Mouse (Mus musculus): Measurements from ENCODE around the gene Tnxb.
A peak's percentile ranks its signal among the peaks of the same experiment; 100 is the strongest.

Tnxb gene

GRCm38 (mm10) chr17:34643379-34643778 lies 27.0 kb upstream of the Tnxb start:
- no peak for DNase-seq (ENCODE audit: low read depth, low spot score)

- DNase-seq (ENCODE audit: low read depth, low spot score), result no peak
Observed at GRCm38 (mm10) chr17:34643944-34644343, 26.4 kb upstream of the Tnxb start.

GRCm38 (mm10) chr17:34644608-34645007 lies 25.7 kb upstream of the Tnxb start, which contains the start of gene Fkbpl:
Gene Fkbpl (plus strand): TSS chr17:34644764.
- peak; percentile 98 for DNase-seq (ENCODE audit: low read depth, low spot score)

- DNase-seq (ENCODE audit: low read depth, low spot score), result peak; percentile 84
Observed at GRCm38 (mm10) chr17:34645256-34645829, 25.0 kb upstream of the Tnxb start.

- no peak for DNase-seq (ENCODE audit: low read depth, low spot score)
Observed at GRCm38 (mm10) chr17:34645831-34646511, 24.4 kb upstream of the Tnxb start.

DNA sequence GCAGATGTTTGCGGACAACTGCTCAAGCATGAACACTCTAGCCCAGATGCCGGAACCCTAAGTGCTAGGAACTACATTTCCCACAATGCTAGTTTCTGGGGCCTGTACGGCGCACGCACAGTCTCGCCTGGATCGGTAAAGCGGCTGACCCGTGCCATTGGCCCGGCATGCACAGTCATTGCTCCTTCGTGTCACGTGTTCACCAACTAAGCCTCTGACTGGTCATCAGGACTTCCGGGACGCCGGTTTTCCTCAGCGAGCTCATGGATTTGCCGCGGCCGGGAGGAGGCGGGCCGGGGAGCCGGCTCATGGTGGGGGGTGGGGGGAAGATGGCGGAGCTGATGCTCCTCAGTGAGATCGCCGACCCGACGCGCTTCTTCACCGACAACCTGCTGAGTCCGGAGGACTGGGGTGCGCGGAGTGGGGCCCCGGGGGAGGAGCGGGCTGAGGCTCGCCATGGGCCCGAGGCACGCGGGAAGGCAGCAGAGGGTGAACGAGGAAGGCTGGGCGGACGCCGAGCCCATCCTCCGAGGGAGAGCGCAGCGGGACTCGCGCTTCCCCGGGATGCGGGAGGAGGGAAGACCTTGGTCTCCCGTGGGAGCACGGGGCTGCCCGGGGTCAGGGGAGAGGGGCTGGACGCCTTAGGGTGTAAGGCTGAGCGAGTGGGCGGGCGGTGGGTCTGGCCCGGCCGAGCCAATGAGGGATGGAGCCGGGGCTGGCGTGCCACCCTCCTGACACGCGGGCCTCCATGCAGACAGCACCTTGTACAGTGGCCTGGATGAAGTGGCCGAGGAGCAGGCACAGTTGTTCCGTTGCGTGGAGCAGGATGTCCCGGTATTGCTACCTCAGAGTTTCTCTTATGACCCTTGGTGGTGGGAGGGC lies 23.2 kb upstream of the Tnxb start, which contains the start of gene Atf6b:
Atf6b (plus strand) TSS at position 241 of the 882 bp plus-strand sequence.
- peak; percentile 99 for DNase-seq (ENCODE audit: low read depth, low spot score)

DNA sequence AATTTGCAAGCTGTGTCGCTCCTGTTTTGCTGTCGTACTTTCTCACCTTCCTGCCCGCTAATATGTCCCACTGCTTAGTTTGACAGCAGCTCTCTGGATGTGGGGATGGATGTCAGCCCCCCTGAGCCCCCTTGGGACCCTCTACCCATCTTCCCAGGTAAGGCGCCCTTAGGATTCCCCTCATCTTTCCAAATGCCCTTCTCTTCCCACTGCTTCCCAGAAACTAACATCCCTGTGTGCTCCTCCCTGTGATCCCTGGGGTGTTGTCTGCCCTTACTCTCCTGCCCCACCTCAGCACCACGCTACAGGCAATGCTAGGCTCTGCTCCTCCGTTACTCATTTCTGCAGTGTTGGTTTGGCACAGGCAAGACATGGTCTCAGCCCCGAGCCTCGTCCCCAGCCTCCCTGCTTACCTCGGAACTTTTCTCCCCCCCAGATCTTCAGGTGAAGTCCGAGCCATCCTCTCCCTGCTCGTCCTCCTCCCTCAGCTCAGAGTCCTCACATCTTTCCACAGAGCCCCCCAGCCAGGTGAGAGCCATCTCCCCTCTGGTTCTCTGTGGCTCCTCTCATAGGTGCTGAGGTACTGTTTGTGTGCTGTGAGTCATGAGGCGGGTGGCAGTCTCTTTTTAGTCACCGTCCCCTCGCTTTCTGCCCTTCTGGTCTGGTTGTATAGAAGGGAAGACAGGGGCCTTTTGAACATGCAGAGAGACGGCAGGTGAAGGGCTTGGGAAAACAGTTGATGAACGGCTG lies 22.0 kb upstream of the Tnxb start:
- DNase-seq (ENCODE audit: low read depth, low spot score), result no peak

- DNase-seq (ENCODE audit: low read depth, low spot score), result no peak
Observed at GRCm38 (mm10) chr17:34649106-34649864, 21.1 kb upstream of the Tnxb start.

DNA sequence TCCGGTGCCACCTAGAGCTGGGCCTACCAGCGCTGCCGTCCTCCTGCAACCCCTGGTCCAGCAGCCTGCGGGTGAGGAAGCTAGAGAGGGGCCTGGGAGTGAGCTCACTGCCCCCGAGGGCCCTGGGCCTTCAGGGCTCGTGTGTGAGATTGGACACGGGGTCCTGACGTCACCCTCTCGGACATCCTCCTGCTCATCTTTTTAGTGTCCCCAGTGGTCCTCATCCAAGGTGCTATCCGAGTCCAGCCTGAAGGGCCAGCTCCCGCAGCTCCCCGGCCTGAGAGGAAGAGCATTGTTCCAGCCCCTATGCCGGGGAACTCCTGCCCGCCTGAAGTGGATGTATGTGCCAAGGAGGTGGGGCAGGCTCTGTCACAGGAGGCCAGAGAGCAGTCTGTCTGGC lies 19.6 kb upstream of the Tnxb start:
- DNase-seq (ENCODE audit: low read depth, low spot score), result no peak

DNA sequence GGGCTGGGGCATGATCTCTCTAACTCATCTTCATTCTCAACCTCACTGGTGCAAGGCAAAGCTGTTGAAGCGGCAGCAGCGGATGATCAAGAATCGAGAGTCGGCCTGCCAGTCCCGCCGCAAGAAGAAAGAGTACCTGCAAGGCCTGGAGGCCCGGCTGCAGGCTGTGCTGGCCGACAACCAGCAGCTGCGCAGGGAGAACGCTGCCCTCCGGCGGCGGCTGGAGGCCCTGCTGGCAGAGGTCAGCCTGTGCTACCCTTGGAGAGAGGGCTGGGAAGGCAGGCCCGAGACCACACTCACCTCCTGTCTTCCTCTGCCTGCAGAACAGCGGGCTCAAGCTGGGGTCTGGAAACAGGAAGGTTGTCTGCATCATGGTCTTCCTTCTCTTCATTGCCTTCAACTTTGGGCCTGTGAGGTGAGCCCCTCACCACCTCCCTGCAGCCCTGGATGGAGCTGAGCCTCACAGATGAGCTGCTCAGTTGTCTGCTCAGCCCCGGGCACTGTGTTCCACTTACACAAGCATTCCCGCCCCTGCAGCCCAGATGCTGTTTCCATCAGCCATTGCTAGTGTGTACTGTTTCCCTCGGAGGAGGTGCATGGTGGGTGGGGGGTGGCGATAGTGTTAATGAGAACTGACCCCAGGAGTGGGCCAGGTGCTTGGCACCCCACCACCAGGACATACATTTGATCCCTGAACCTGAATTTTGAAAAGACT lies 18.7 kb upstream of the Tnxb start:
- DNase-seq (ENCODE audit: low read depth, low spot score), result peak; percentile 56

GRCm38 (mm10) chr17:34652546-34652945 lies 17.8 kb upstream of the Tnxb start:
- DNase-seq (ENCODE audit: low read depth, low spot score), result no peak

GRCm38 (mm10) chr17:34652985-34653384 lies 17.4 kb upstream of the Tnxb start:
- DNase-seq (ENCODE audit: low read depth, low spot score), result no peak

DNA sequence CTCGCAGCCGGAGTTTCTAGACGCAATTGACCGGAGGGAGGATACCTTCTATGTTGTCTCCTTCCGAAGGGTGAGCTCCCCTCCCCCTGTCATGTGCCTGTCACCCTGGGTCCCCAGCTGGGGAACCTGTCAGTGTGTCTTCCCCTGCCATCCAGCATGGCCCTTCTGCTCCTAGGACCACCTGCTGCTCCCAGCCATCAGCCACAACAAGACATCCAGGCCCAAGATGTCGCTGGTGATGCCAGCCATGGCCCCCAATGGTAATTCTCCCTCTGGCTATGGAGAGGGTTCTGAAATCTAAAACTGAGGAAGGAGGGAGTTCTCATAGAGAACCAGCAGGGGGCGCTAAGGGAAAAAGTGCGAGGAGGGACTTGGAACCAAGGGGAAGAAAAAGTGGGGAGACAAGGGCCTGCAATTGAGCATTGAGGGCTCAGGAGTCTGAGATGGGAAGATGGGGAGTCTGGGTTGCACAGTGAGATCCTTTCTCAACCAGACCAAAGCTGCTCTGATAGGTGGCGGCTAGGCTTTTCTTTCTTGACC lies 16.5 kb upstream of the Tnxb start:
- DNase-seq (ENCODE audit: low read depth, low spot score), result peak; percentile 64

GRCm38 (mm10) chr17:34654392-34654791 lies 15.9 kb upstream of the Tnxb start:
- DNase-seq (ENCODE audit: low read depth, low spot score), result no peak

- no peak for DNase-seq (ENCODE audit: low read depth, low spot score)
Observed at GRCm38 (mm10) chr17:34655160-34655559, 15.2 kb upstream of the Tnxb start.

- DNase-seq (ENCODE audit: low read depth, low spot score), result no peak
Observed at GRCm38 (mm10) chr17:34655581-34655991, 14.7 kb upstream of the Tnxb start.

- no peak for DNase-seq (ENCODE audit: low read depth, low spot score)
Observed at GRCm38 (mm10) chr17:34656666-34657065, 13.7 kb upstream of the Tnxb start.

GRCm38 (mm10) chr17:34657271-34657670 lies 13.1 kb upstream of the Tnxb start:
- no peak for DNase-seq (ENCODE audit: low read depth, low spot score)

- DNase-seq (ENCODE audit: low read depth, low spot score), result no peak
Observed at GRCm38 (mm10) chr17:34658145-34658544, 12.2 kb upstream of the Tnxb start.

GRCm38 (mm10) chr17:34658591-34658990 lies 11.7 kb upstream of the Tnxb start:
- DNase-seq (ENCODE audit: low read depth, low spot score), result no peak

Data from ES-CJ7 (cell line).